Mouse (Mus musculus) neutrophil, adult 5-6 weeks (primary cell): Measurements from ENCODE around the gene Uchl3. TPM values are rescaled to one million over a fixed set of nuclear protein-coding genes. Genes with fewer than 3 reads are reported as not detected.

Source experiments
- total RNA-seq: library from RNA; stranded (forward); fragments of 200-1000 nt; gene quantifications from 2 replicates; pipeline ENCODE4 v1.2.3, GENCODE M21; 2017

The Uchl3 gene
- total RNA-seq, 1 experiment from 2014 or later, result 58.1 TPM

Other genes starting within 250 kb of the Uchl3 start
- gene Tbc1d4, start 44.8 kb upstream of the Uchl3 start, total RNA-seq, result 3.0 and 3.6 TPM in 2 replicates
- 24.2 and 26.0 TPM in 2 replicates for gene Commd6, start 13.3 kb upstream of the Uchl3 start, total RNA-seq
- not detected in 2 replicates for gene Gm9922, start 75.8 kb downstream of the Uchl3 start, total RNA-seq
- gene Lmo7, start 76.0 kb downstream of the Uchl3 start, total RNA-seq, result 0.49 and 1.0 TPM in 2 replicates